12 mouse cellular contexts compared by ENCODE assay signal in genomic region chr2:32898983-32899382, GRCm38 (mm10). TPM values are rescaled to one million over a fixed set of nuclear protein-coding genes. Genes with fewer than 3 reads are reported as not detected.
DNase-seq lines count a peak whose midpoint lies in the region; ATAC-seq and TF ChIP-seq lines count a peak whose summit lies in the region.
"Had no signal": no experiment of that assay in that cellular context is flagged by ENCODE, and none has a peak within 500 bp of the region (broad histone marks: within the 10 kb centered on the region; RNA-seq: fewer than 3 reads in every experiment).

No protein-coding gene starts in this region.

- H3K27me3 ChIP-seq in hindbrain, embryonic 10.5 days (ENCODE audit: insufficient read depth, poor library complexity, severe bottlenecking), result no peaks in the 10 kb centered on the region
- H3K27me3 ChIP-seq in hindbrain, embryonic 14.5 days (ENCODE audit: control insufficient read depth, insufficient read depth, low read length), result no peaks in the 10 kb centered on the region
- no peaks in the 10 kb centered on the region for H3K27me3 ChIP-seq in intestine, embryonic 15.5 days (replicated peaks)
- no peaks in the 10 kb centered on the region for H3K27me3 ChIP-seq in stomach, embryonic 16.5 days (ENCODE audit: control insufficient read depth, insufficient read depth, low read length)
- H3K27me3 ChIP-seq: CH12.LX; hindbrain, embryonic 15.5 days; liver, embryonic 12.5 days had no signal

- 0 out of 2 replicates have a peak overlapping the region, but pooled peaks have one; percentile 31 for H3K27ac ChIP-seq in hindbrain, embryonic 10.5 days
- no peak overlapping the region for H3K27ac ChIP-seq in hindbrain, embryonic 14.5 days
- peak overlapping the region; percentile 41; the same call in 1 of the 2 replicates for H3K27ac ChIP-seq in intestine, embryonic 15.5 days
- H3K27ac ChIP-seq in stomach, embryonic 16.5 days (ENCODE audit: low read length), result peak overlapping the region; percentile 81
- H3K27ac ChIP-seq: forebrain, embryonic 10.5 days; hindbrain, embryonic 15.5 days; liver, embryonic 12.5 days had no signal

- no peak for ATAC-seq in hindbrain, embryonic 14.5 days (ENCODE audit: low FRiP score)
- peak; percentile 54 for ATAC-seq in intestine, embryonic 15.5 days
- peak; percentile 53 for ATAC-seq in stomach, embryonic 16.5 days (ENCODE audit: insufficient read depth, low FRiP score)
- ATAC-seq: liver, embryonic 12.5 days had no signal

- peaks cover 37% of the 10 kb centered on the region for H3K4me1 ChIP-seq in hindbrain, embryonic 10.5 days (replicated peaks)
- H3K4me1 ChIP-seq in hindbrain, embryonic 14.5 days (replicated peaks; ENCODE audit: control insufficient read depth, insufficient read depth, low read length), result peaks cover 25% of the 10 kb centered on the region
- peaks cover 63% of the 10 kb centered on the region for H3K4me1 ChIP-seq in intestine, embryonic 15.5 days (replicated peaks)
- H3K4me1 ChIP-seq in lung, adult 2 months (ENCODE audit: control insufficient read depth, insufficient read depth, low read length), result peaks cover 53% of the 10 kb centered on the region
- peaks cover 53% of the 10 kb centered on the region for H3K4me1 ChIP-seq in stomach, embryonic 16.5 days (ENCODE audit: control insufficient read depth, insufficient read depth, low read length)

- no peak overlapping the region for H3K9ac ChIP-seq in hindbrain, embryonic 14.5 days
- H3K9ac ChIP-seq in intestine, embryonic 15.5 days, result no peak overlapping the region
- H3K9ac ChIP-seq in stomach, embryonic 16.5 days (ENCODE audit: low read length), result peak overlapping the region; percentile 28; the same call in 1 of the 2 replicates
- H3K9ac ChIP-seq: hindbrain, embryonic 15.5 days; liver, embryonic 12.5 days had no signal

- no peak for DNase-seq in hindbrain, embryonic 10.5 days (ENCODE audit: low spot score)
- no peak for DNase-seq in hindbrain, embryonic 14.5 days (ENCODE audit: low spot score)
- DNase-seq in lung, adult 2 months, result peak; percentile 69
- no peak for DNase-seq in thymus, postnatal 25 days
- no peak for DNase-seq in adrenal gland, adult 18-20 months (ENCODE audit: low spot score in 2 of 2)
- DNase-seq: thymus, postnatal 36 days had no signal

- no peak overlapping the region for H3K4me2 ChIP-seq in hindbrain, embryonic 14.5 days (replicated peaks)
- peak overlapping the region; percentile 1; the same call in 1 of the 2 replicates for H3K4me2 ChIP-seq in intestine, embryonic 15.5 days (replicated peaks)
- peak overlapping the region; percentile 17; the same call in 1 of the 2 replicates for H3K4me2 ChIP-seq in stomach, embryonic 16.5 days (ENCODE audit: low read depth, low read length)
- H3K4me2 ChIP-seq: hindbrain, embryonic 15.5 days; liver, embryonic 12.5 days had no signal

- TF ChIP-seq POLR2A in lung, adult 2 months (IDR thresholded peaks at IDR 0.05; ENCODE audit: borderline replicate concordance, extremely low read depth, low read depth, low read length), result no peak

- H3K36me3 ChIP-seq in hindbrain, embryonic 10.5 days, result 0 out of 2 replicates have a peak, but pooled peaks cover under 1% of the 10 kb centered on the region
- H3K36me3 ChIP-seq in hindbrain, embryonic 14.5 days (replicated peaks; ENCODE audit: control insufficient read depth, insufficient read depth), result 0 out of 2 replicates have a peak, but pooled peaks cover 4% of the 10 kb centered on the region
- H3K36me3 ChIP-seq in intestine, embryonic 15.5 days, result peaks cover 2% of the 10 kb centered on the region; the same call in 1 of the 2 replicates
- H3K36me3 ChIP-seq in stomach, embryonic 16.5 days (ENCODE audit: control insufficient read depth, insufficient read depth, low read length), result no peaks in the 10 kb centered on the region
- H3K36me3 ChIP-seq: hindbrain, embryonic 15.5 days; liver, embryonic 12.5 days had no signal

- no peak overlapping the region for H3K4me3 ChIP-seq in hindbrain, embryonic 10.5 days
- no peak overlapping the region for H3K4me3 ChIP-seq in hindbrain, embryonic 14.5 days (replicated peaks; ENCODE audit: low read length)
- no peak overlapping the region for H3K4me3 ChIP-seq in intestine, embryonic 15.5 days (replicated peaks)
- H3K4me3 ChIP-seq in lung, adult 2 months (replicated peaks; ENCODE audit: extremely low read depth, low read depth, low read length), result no peak overlapping the region
- no peak overlapping the region for H3K4me3 ChIP-seq in stomach, embryonic 16.5 days (replicated peaks; ENCODE audit: low read length)
- H3K4me3 ChIP-seq: forebrain, embryonic 10.5 days; hindbrain, embryonic 15.5 days; liver, embryonic 12.5 days had no signal

- no peak for TF ChIP-seq CTCF in lung, adult 2 months (IDR thresholded peaks at IDR 0.05; ENCODE audit: insufficient read depth, low read length)

- WGBS in hindbrain, embryonic 10.5 days, result 92% methylated on average over 7 of the region's 7 CpGs
- WGBS in hindbrain, embryonic 14.5 days, result 60% methylated on average over 7 of the region's 7 CpGs
- 42% methylated on average over 7 of the region's 7 CpGs for WGBS in intestine, embryonic 15.5 days
- 25% methylated on average over 7 of the region's 7 CpGs for WGBS in lung, adult 2 months
- 35% methylated on average over 7 of the region's 7 CpGs for WGBS in stomach, embryonic 16.5 days

- H3K9me3 ChIP-seq in hindbrain, embryonic 10.5 days, result no peaks in the 10 kb centered on the region
- no peaks in the 10 kb centered on the region for H3K9me3 ChIP-seq in hindbrain, embryonic 14.5 days (ENCODE audit: control insufficient read depth, low read length)
- H3K9me3 ChIP-seq in intestine, embryonic 15.5 days, result no peaks in the 10 kb centered on the region
- H3K9me3 ChIP-seq in stomach, embryonic 16.5 days (replicated peaks; ENCODE audit: control insufficient read depth, low read length), result no peaks in the 10 kb centered on the region
- H3K9me3 ChIP-seq: forebrain, embryonic 10.5 days; hindbrain, embryonic 15.5 days; liver, embryonic 12.5 days had no signal

RNA-seq across cellular contexts. Expression of gene Fam129b, which starts 23.1 kb away (rescaled TPM):
- polyA plus RNA-seq in hindbrain, embryonic 10.5 days (2016; fragmentation: Nextera tagmentation; extraction: Ambion mirVana), result 34.3 and 36.1 TPM in 2 replicates
- polyA plus RNA-seq in hindbrain, embryonic 14.5 days (2014; fragmentation: Nextera tagmentation; extraction: Ambion mirVana), result 16.8 and 19.4 TPM in 2 replicates
- polyA plus RNA-seq in intestine, embryonic 15.5 days (2015; fragmentation: Nextera tagmentation; extraction: Ambion mirVana), result 40.4 and 42.2 TPM in 2 replicates
- polyA plus RNA-seq in lung, adult 2 months (2012; rRNA removed), result 205 and 224 TPM in 2 replicates
- 108 and 139 TPM in 2 replicates for polyA plus RNA-seq in stomach, embryonic 16.5 days (2015; fragmentation: Nextera tagmentation; extraction: Ambion mirVana)
- total RNA-seq in adrenal gland, adult 18-20 months (2021), result 10 to 100 TPM; 19.1 to 32.7 TPM

RNA-seq across cellular contexts. Expression of gene Stxbp1, which starts 51.9 kb away (rescaled TPM):
- 40.1 and 63.3 TPM in 2 replicates for polyA plus RNA-seq in hindbrain, embryonic 10.5 days (2016; fragmentation: Nextera tagmentation; extraction: Ambion mirVana)
- 275 and 317 TPM in 2 replicates for polyA plus RNA-seq in hindbrain, embryonic 14.5 days (2014; fragmentation: Nextera tagmentation; extraction: Ambion mirVana)
- 21.2 and 22.1 TPM in 2 replicates for polyA plus RNA-seq in intestine, embryonic 15.5 days (2015; fragmentation: Nextera tagmentation; extraction: Ambion mirVana)
- polyA plus RNA-seq in lung, adult 2 months (2012; rRNA removed), result 26.3 and 37.9 TPM in 2 replicates
- polyA plus RNA-seq in stomach, embryonic 16.5 days (2015; fragmentation: Nextera tagmentation; extraction: Ambion mirVana), result 20.8 and 23.2 TPM in 2 replicates
- 10 to 100 TPM; 22.1 to 36.6 TPM for total RNA-seq in adrenal gland, adult 18-20 months (2021)
